Mouse (Mus musculus) brain, embryonic 18.5 days (tissue): ENCODE data around the gene Mfsd13b.

Experiments used
- DNase-seq: peaks from one replicate; pipeline ENCODE4 v3.0.0-alpha.2; 2012; ENCODE audit warnings: low read depth, low spot score

The Mfsd13b gene

GRCm38 (mm10) chr7:121043510-121043909 lies 61.2 kb downstream of the Mfsd13b start:
- DNase-seq: no peak

DNA sequence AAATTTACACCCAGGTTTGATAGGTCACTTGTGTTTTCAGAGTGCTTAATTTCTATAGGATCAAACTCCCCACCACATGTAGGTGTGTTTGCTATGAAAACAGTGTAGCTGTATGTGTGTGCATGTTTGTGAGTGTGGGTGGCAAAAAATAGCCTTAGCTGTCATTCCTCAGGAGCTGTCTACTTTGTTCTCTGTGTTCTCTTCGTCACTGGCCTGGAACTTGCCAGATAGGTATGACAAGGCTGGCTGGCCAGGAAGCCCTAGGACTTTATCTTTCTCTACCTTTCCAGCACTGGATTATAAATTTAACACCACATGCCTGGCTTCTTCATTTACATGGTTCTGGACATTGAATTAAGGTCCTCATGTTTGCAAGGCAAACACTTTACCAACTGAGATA lies 61.9 kb downstream of the Mfsd13b start:
- DNase-seq: no peak

- DNase-seq: no peak
These were observed 63.6 kb downstream of the Mfsd13b start for GRCm38 (mm10) chr7:121045671-121046453.

GRCm38 (mm10) chr7:121047624-121048023 lies 65.3 kb downstream of the Mfsd13b start:
- no peak for DNase-seq

DNA sequence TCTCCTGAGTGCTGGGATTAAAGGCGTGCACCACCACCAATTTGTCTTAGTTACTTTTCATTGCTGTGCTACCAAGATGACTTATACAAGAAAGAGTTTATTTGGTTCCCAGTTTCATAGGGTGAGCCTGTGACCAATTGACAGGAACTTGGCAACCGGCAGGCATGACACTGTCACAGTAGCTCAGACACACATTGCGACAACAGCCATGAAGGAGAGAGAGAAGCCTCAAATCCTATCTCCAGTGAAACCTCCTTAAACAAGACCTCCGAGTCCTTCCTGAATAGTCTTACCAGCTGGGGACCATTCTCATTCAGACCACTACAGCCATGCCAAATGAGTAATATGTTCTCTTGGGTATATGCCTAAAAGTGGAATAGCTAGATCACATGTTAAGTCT lies 70.8 kb downstream of the Mfsd13b start:
- no peak for DNase-seq

- no peak for DNase-seq
These were observed 77.3 kb downstream of the Mfsd13b start for GRCm38 (mm10) chr7:121059477-121060218.

DNA sequence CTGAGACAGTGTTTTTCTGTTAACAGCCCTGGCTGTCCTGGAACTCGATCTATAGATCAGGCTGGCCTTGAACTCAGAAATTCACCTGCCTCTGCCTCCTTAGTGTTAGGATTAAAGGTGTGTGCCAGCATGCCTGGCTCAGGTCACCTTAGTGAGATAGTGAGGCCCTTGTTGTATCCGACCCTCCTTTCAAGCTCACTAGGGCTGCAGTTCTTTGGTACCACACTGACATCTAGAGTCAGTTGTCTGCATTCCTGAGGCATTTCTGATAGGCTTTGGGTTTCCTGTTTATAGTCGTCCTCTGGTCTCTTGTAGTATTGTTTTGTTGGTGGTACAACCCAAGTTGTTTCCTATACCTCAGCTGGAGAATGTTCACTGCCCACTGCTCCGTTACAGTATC lies 82.0 kb downstream of the Mfsd13b start:
- no peak for DNase-seq
